Mouse (Mus musculus) kidney, adult 2 months (tissue): ENCODE data around the gene Golga7b.

ENCODE experiments used
- CTCF ChIP-seq: fragments of 200-500 bp; conservative IDR thresholded peaks from 2 replicates; pipeline ENCODE4 v1.5.1; 2011; ENCODE audit warnings: low read depth, mild to moderate bottlenecking, control low read depth, low read length, moderate library complexity, mixed read lengths; ENCODE audit not compliant: insufficient read depth, insufficient read length
- POLR2A ChIP-seq: fragments of 200-500 bp; IDR thresholded peaks from one replicate; pipeline ENCODE4 v1.6.1; 2011; ENCODE audit warnings: low read depth, low read length, control low read depth

- TF ChIP-seq CTCF = no peak
- no peak for TF ChIP-seq POLR2A
These were observed 55.9 kb downstream of the Golga7b start for GRCm38 (mm10) chr19:42303210-42303813.
